Mouse (Mus musculus) hindbrain, embryonic 12.5 days (tissue): ENCODE measurements around the gene Casz1. TPM values are rescaled to one million over a fixed set of nuclear protein-coding genes. Genes with fewer than 3 reads are reported as not detected.

Experiments used
- ATAC-seq: fragments of 200-750 bp; cut with Nextera tagmentation; 2 replicates; pipeline ENCODE4 v1.8.0; 2017; ENCODE audit warnings: moderate TSS enrichment; ENCODE audit not compliant: low FRiP score
- H3K27ac ChIP-seq: fragments of 300-500 bp; sonication (generic); 2 replicates; pipeline ENCODE4 v1.5.1; 2016; ENCODE audit warnings: mild to moderate bottlenecking
- H3K27me3 ChIP-seq: fragments of 300-500 bp; sonication (generic); 2 replicates; pipeline ENCODE4 v1.6.1; 2016; ENCODE audit warnings: mild to moderate bottlenecking
- H3K36me3 ChIP-seq: fragments of 300-500 bp; sonication (generic); 2 replicates; pipeline ENCODE4 v1.6.1; 2016; ENCODE audit warnings: mild to moderate bottlenecking
- H3K4me1 ChIP-seq: fragments of 300-500 bp; sonication (generic); 2 replicates; pipeline ENCODE4 v1.6.1; 2016
- H3K4me2 ChIP-seq: fragments of 300-500 bp; sonication (generic); replicated peaks from 2 replicates; pipeline ENCODE4 v1.6.1; 2016; ENCODE audit warnings: mild to moderate bottlenecking
- H3K4me3 ChIP-seq: fragments of 300-500 bp; sonication (generic); 2 replicates; pipeline ENCODE4 v1.5.1; 2016; ENCODE audit warnings: mild to moderate bottlenecking
- H3K9ac ChIP-seq: fragments of 300-500 bp; sonication (generic); 2 replicates; pipeline ENCODE4 v1.6.1; 2016; ENCODE audit warnings: mild to moderate bottlenecking, moderate library complexity
- H3K9me3 ChIP-seq: fragments of 300-500 bp; sonication (generic); replicated peaks from 2 replicates; pipeline ENCODE4 v1.6.1; 2016; ENCODE audit warnings: mild to moderate bottlenecking
- WGBS: fragments of 180-500 bp; shearing (Covaris S2); methylation state at CpG from one replicate; pipeline ENCODE4 v1.1.7; 2016; 5-methylcytosine and 5-hydroxymethylcytosine counted together
- polyA plus RNA-seq: library from polyadenylated mRNA; unstranded; fragments of >200 nt; fragmentation: Nextera tagmentation; extraction: Ambion mirVana; gene quantifications from 2 replicates; pipeline ENCODE4 v1.2.1, GENCODE M21; 2016

Gene Casz1
- polyA plus RNA-seq, 1 experiment from 2014 or later: 8.9 TPM

DNA sequence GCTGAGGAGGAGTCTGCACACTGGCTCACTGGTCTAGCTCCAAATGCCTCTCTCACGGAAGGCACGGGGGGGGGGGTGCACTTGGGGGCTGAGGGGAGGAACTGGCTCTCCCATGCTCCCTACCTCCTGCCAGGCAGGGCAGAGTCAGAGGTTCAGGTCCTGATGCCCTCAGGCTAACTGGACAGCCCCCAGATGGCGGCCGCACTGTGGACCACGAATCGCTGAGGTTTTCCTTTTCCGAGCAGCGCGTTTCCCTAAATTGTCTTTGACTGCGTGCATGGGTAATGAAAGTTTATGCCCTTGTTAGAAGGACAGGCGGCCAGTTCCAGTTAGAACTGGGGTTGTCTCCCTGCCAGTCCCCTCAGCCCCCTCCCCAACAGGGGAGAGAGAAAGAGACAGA lies 116.4 kb downstream of the Casz1 start:
- Histone ChIP-seq H3K27ac (peak overlapping the region; percentile 55; the same call in 1 of the 2 replicates), H3K27me3 (peaks cover 80% of the 10 kb centered on the region)

GRCm38 (mm10) chr4:148922221-148922700 lies 118.0 kb downstream of the Casz1 start:
- peaks cover 88% of the 10 kb centered on the region for H3K27me3 ChIP-seq
- peak overlapping the region; percentile 8 for H3K4me3 ChIP-seq
- H3K9me3 ChIP-seq: no peaks in the 10 kb centered on the region
- ATAC-seq: peak; percentile 49
- peak overlapping the region; percentile 71 for H3K27ac ChIP-seq
- WGBS: 8% methylated on average over 16 of the region's 16 CpGs
- H3K4me1 ChIP-seq: peaks cover 92% of the 10 kb centered on the region
- H3K36me3 ChIP-seq: no peaks in the 10 kb centered on the region
- peak overlapping the region; percentile 45 for H3K4me2 ChIP-seq
- peak overlapping the region; percentile 43; the same call in 1 of the 2 replicates for H3K9ac ChIP-seq

More for the DNA sequence above, 116.4 kb downstream of the Casz1 start:
- 62% methylated on average over 11 of the region's 11 CpGs for WGBS
- no peak for ATAC-seq
- Histone ChIP-seq H3K9ac (no peak overlapping the region), H3K9me3 (no peaks in the 10 kb centered on the region), H3K4me1 (peaks cover 85% of the 10 kb centered on the region), H3K4me3 (no peak overlapping the region), H3K36me3 (no peaks in the 10 kb centered on the region), H3K4me2 (no peak overlapping the region)

- peak overlapping the region; percentile 35 for H3K27ac ChIP-seq
- no peak overlapping the region for H3K9ac ChIP-seq
- ATAC-seq: no peak
- peaks cover 94% of the 10 kb centered on the region for H3K4me1 ChIP-seq
- no peak overlapping the region for H3K4me3 ChIP-seq
- H3K27me3 ChIP-seq: peaks cover 82% of the 10 kb centered on the region
- H3K4me2 ChIP-seq: no peak overlapping the region
- WGBS: 73% methylated on average over 9 of the region's 9 CpGs
- H3K36me3 ChIP-seq: no peaks in the 10 kb centered on the region
- H3K9me3 ChIP-seq: no peaks in the 10 kb centered on the region
Measured at GRCm38 (mm10) chr4:148923414-148923813, 119.2 kb downstream of the Casz1 start.

- H3K4me1 ChIP-seq: peaks cover 93% of the 10 kb centered on the region
- WGBS: 70% methylated on average over 8 of the region's 8 CpGs
- peaks cover 78% of the 10 kb centered on the region for H3K27me3 ChIP-seq
- ATAC-seq: no peak
- H3K27ac ChIP-seq: no peak overlapping the region
- H3K9me3 ChIP-seq: no peaks in the 10 kb centered on the region
- H3K9ac ChIP-seq: no peak overlapping the region
- H3K36me3 ChIP-seq: no peaks in the 10 kb centered on the region
- no peak overlapping the region for H3K4me3 ChIP-seq
- H3K4me2 ChIP-seq: no peak overlapping the region
Measured at GRCm38 (mm10) chr4:148923976-148924375, 119.7 kb downstream of the Casz1 start.

GRCm38 (mm10) chr4:148925589-148926359 lies 121.5 kb downstream of the Casz1 start:
- H3K4me2 ChIP-seq: no peak overlapping the region
- no peak overlapping the region for H3K4me3 ChIP-seq
- no peaks in the 10 kb centered on the region for H3K9me3 ChIP-seq
- H3K36me3 ChIP-seq: no peaks in the 10 kb centered on the region
- 29% methylated on average over 18 of the region's 18 CpGs for WGBS
- H3K9ac ChIP-seq: peak overlapping the region; percentile 14; the same call in 1 of the 2 replicates
- no peak for ATAC-seq
- H3K27ac ChIP-seq: peak overlapping the region; percentile 17; the same call in 1 of the 2 replicates
- peaks cover 88% of the 10 kb centered on the region for H3K4me1 ChIP-seq
- H3K27me3 ChIP-seq: peaks cover 72% of the 10 kb centered on the region

DNA sequence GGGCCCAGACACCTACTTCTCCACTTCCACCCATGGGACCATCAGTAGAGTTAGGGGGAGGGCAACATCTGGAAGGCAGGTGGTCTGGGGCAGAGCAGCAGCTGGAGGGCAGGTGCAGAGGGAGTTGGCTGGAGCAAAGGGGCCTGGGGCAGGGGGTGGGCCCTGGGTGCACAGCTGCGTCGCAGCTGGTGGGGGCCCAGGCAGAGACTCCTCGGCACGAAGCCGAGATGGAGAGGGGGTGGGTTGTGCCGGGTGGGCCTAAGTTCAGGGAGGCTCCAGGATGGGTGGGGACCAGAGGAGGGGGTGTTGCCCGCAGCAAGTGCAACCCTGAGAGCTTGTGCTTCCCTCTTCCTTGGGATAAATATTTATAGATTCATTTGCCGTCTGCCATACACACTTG lies 122.2 kb downstream of the Casz1 start:
- peaks cover 87% of the 10 kb centered on the region for H3K4me1 ChIP-seq
- ATAC-seq: no peak
- H3K27ac ChIP-seq: no peak overlapping the region
- no peaks in the 10 kb centered on the region for H3K9me3 ChIP-seq
- H3K4me3 ChIP-seq: no peak overlapping the region
- no peaks in the 10 kb centered on the region for H3K36me3 ChIP-seq
- 26% methylated on average over 8 of the region's 8 CpGs for WGBS
- peak overlapping the region; percentile 18; the same call in 1 of the 2 replicates for H3K9ac ChIP-seq
- no peak overlapping the region for H3K4me2 ChIP-seq
- H3K27me3 ChIP-seq: peaks cover 70% of the 10 kb centered on the region

GRCm38 (mm10) chr4:148928316-148928715 lies 124.1 kb downstream of the Casz1 start:
- Histone ChIP-seq H3K27ac (no peak overlapping the region), H3K9me3 (no peaks in the 10 kb centered on the region), H3K4me1 (peaks cover 70% of the 10 kb centered on the region), H3K36me3 (no peaks in the 10 kb centered on the region), H3K9ac (no peak overlapping the region), H3K4me3 (no peak overlapping the region), H3K27me3 (peaks cover 59% of the 10 kb centered on the region), H3K4me2 (no peak overlapping the region)
- WGBS: 66% methylated on average over 9 of the region's 9 CpGs
- ATAC-seq: no peak

GRCm38 (mm10) chr4:148928876-148929275 lies 124.6 kb downstream of the Casz1 start:
- 88% methylated on average over 16 of the region's 16 CpGs for WGBS

DNA sequence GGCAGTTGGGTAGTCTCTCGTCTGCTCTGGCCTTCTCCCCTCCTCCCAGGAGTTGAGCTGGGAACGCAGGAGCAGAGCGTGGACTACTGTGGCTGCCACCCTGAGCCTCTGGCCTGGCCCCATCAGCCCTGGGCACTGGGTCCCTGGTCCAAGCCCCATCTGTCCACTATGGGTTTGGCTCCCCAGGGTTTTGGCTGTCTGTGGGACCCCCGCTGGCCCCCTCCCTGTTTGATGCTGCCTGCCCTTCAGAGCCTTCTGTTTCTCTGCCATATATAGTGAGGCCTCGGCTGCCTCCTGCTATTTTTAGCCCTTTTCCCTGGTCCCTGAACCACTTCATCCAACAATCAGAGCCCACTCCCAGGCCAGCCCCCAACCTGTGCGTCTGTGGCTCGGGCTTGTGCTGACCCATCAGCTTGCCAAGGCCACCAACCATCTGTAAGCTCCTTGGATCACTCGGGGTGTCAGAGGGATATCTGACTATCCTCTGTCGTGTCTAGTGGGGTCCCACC lies 126.5 kb downstream of the Casz1 start:
- no peak overlapping the region for H3K4me3 ChIP-seq
- 62% methylated on average over 9 of the region's 9 CpGs for WGBS
- H3K36me3 ChIP-seq: 0 out of 2 replicates have a peak, but pooled peaks cover 3% of the 10 kb centered on the region
- ATAC-seq: no peak
- H3K27ac ChIP-seq: no peak overlapping the region
- peaks cover 69% of the 10 kb centered on the region for H3K4me1 ChIP-seq
- H3K9ac ChIP-seq: no peak overlapping the region
- H3K4me2 ChIP-seq: no peak overlapping the region
- H3K9me3 ChIP-seq: no peaks in the 10 kb centered on the region
- H3K27me3 ChIP-seq: peaks cover 43% of the 10 kb centered on the region

More at GRCm38 (mm10) chr4:148928876-148929275, 124.6 kb downstream of the Casz1 start:
- Histone ChIP-seq H3K27me3 (peaks cover 59% of the 10 kb centered on the region), H3K4me3 (no peak overlapping the region), H3K4me1 (peaks cover 69% of the 10 kb centered on the region), H3K4me2 (no peak overlapping the region), H3K27ac (no peak overlapping the region), H3K36me3 (0 out of 2 replicates have a peak, but pooled peaks cover 3% of the 10 kb centered on the region), H3K9ac (no peak overlapping the region), H3K9me3 (no peaks in the 10 kb centered on the region)
- no peak for ATAC-seq

DNA sequence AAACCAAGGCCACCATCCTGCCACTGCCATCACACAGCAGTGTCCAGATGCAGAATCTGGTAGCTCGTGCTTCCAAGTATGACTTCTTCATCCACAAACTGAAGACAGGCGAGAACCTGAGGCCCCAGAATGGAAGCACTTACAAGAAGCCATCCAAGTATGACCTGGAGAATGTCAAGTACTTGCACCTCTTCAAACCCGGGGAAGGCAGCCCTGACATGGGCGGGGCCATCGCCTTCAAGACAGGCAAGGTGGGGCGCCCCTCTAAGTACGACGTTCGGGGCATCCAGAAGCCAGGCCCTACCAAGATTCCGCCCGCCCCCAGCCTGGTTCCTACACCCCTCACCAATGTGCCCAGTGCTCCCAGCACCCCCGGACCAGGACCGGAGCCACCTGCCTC lies 128.9 kb downstream of the Casz1 start:
- H3K9ac ChIP-seq: no peak overlapping the region
- H3K4me3 ChIP-seq: no peak overlapping the region
- peaks cover 47% of the 10 kb centered on the region for H3K4me1 ChIP-seq
- no peaks in the 10 kb centered on the region for H3K9me3 ChIP-seq
- H3K27me3 ChIP-seq: peaks cover 42% of the 10 kb centered on the region
- H3K4me2 ChIP-seq: no peak overlapping the region
- no peak overlapping the region for H3K27ac ChIP-seq
- H3K36me3 ChIP-seq: peaks cover 3% of the 10 kb centered on the region; the same call in 1 of the 2 replicates
- 88% methylated on average over 12 of the region's 13 CpGs for WGBS
- ATAC-seq: no peak

- Histone ChIP-seq H3K9me3 (no peaks in the 10 kb centered on the region), H3K4me3 (no peak overlapping the region), H3K27ac (peak overlapping the region; percentile 36; the same call in 1 of the 2 replicates), H3K36me3 (peaks cover 3% of the 10 kb centered on the region; the same call in 1 of the 2 replicates), H3K27me3 (peaks cover 48% of the 10 kb centered on the region), H3K4me1 (peaks cover 38% of the 10 kb centered on the region), H3K4me2 (no peak overlapping the region), H3K9ac (no peak overlapping the region)
- peak; percentile 55 for ATAC-seq
- WGBS: 30% methylated on average over 13 of the region's 13 CpGs
Measured at GRCm38 (mm10) chr4:148935211-148935610, 131.0 kb downstream of the Casz1 start.

DNA sequence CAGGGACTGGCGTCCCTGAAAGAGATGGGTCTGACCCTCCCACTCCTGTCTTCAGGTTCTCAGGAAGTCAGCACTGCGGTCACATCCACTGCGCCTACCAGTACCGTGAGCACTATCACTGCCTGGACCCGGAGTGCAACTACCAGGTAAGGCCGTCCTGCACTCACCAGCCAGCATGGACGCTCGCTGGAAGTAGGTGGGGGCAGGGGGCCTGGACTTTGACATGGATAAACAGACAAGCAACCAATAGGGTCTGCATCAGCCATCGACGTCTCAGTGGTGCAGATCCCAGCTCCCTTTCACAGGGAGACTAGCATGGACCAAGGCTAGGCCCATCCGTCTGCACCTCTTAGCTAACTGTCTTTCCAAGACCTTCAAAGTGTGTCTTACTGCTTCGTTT lies 131.9 kb downstream of the Casz1 start:
- no peak overlapping the region for H3K9ac ChIP-seq
- no peak for ATAC-seq
- peaks cover 48% of the 10 kb centered on the region for H3K27me3 ChIP-seq
- H3K4me3 ChIP-seq: no peak overlapping the region
- no peak overlapping the region for H3K4me2 ChIP-seq
- H3K9me3 ChIP-seq: no peaks in the 10 kb centered on the region
- WGBS: 86% methylated on average over 12 of the region's 12 CpGs
- H3K4me1 ChIP-seq: peaks cover 38% of the 10 kb centered on the region
- peaks cover 3% of the 10 kb centered on the region; the same call in 1 of the 2 replicates for H3K36me3 ChIP-seq
- no peak overlapping the region for H3K27ac ChIP-seq
